Mouse (Mus musculus): ENCODE data around the gene Plxna4.

- TF ChIP-seq CTCF (conservative IDR thresholded peaks at IDR 0.05; ENCODE audit: low read length) (no peak), POU5F1 (IDR thresholded peaks at IDR 0.05; ENCODE audit: borderline replicate concordance, low read length) (no peak), NANOG (IDR thresholded peaks at IDR 0.05; ENCODE audit: borderline replicate concordance, low read length) (no peak)
These were observed 1.6 kb downstream of the Plxna4 start for GRCm38 (mm10) chr6:32586390-32586789.

Measured in E14TG2a.4 (cell line).